Mouse (Mus musculus) cerebellum, postnatal 4 days (tissue): Measurements from ENCODE around the gene Npas4.
"Not testable (repeated sequence)": the region's sequence is repeated elsewhere in the genome, so short reads cannot be mapped to it uniquely, and the experiment has no call there.

Source experiments
- DNase-seq, 2 experiments: peaks; one replicate each; pipeline ENCODE4 v3.0.0; 2022; ENCODE audit warnings: low spot score in 2 of 2, mixed read lengths in 1 of 2

Gene Npas4

DNA sequence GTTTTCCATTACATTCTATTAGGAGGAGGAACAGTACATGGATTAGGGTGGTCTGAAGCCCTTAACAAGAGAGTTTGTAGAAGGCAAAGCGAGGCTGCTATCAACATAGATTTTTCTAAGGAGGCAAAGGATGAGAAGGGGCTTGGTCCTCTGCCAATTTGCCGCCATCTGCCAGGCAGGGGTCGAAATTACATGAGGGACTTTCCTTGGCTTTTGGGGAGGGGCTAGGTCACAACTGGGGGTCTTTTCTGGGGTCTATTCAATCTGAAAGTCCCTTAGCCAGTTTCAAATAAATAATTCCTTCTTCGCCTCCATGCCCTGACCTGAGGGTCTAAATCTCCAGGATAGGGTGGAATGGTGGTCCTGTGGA is at the start of gene Npas4:
Gene Npas4 (minus strand): TSS at position 61 of the 370 bp plus-strand sequence.
- no peak for DNase-seq

DNA sequence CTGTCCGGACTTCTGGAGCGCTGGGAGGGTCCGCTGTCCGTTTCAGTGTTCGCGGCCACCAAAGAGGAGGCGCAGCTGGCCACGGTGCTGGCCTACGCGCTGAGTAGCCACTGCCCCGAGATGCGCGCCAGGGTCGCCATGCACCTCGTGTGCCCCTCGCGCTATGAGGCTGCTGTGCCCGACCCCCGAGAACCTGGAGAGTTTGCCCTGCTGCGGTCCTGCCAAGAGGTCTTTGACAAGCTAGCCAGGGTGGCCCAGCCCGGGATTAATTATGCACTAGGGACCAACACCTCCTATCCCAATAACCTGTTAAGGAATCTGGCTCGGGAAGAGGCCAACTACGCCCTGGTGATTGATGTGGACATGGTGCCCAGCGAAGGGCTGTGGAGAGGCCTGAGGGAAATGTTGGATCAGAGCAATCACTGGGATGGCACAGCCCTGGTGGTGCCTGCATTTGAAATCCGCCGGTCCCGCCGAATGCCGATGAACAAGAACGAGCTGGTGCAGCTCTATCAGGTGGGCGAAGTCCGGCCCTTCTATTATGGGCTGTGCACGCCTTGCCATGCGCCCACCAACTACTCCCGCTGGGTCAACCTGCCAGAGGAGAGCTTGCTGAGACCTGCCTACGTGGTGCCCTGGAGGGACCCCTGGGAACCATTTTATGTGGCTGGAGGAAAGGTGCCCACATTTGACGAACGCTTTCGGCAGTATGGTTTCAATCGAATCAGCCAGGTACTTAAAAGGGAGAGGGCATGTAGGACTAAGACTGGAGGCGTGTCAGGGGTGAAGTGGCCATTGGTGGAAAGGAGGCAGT is 49.4 kb upstream of the Npas4 start:
- DNase-seq: peak in 1 of 2 experiments; percentile 16

DNA sequence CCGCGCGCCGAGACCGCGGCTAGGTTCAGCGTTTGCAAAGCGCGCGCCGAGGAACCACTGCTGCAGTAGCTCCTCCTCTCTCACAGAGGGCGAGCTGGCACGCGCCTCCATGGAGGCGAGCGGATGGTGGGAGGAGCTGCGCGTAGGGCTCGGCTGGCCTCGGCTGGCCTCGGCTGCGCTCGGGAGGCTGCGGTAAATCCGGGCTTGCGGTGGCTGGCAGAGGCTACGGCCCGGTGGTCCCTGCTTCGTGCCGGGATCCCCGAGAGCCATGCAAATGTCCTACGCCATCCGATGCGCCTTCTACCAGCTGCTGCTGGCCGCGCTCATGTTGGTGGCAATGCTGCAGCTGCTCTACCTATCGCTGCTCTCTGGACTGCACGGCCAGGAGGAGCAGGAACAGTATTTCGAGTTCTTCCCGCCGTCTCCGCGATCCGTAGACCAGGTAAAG is 48.6 kb upstream of the Npas4 start, which contains the start of the genes B4gat1 and AC124502.3:
Gene B4gat1 (plus strand): TSS at position 118 of the 448 bp plus-strand sequence.
Gene AC124502.3 (plus strand): TSS at position 183 of the 448 bp plus-strand sequence.
- DNase-seq: peak; percentile 76 to 90

DNA sequence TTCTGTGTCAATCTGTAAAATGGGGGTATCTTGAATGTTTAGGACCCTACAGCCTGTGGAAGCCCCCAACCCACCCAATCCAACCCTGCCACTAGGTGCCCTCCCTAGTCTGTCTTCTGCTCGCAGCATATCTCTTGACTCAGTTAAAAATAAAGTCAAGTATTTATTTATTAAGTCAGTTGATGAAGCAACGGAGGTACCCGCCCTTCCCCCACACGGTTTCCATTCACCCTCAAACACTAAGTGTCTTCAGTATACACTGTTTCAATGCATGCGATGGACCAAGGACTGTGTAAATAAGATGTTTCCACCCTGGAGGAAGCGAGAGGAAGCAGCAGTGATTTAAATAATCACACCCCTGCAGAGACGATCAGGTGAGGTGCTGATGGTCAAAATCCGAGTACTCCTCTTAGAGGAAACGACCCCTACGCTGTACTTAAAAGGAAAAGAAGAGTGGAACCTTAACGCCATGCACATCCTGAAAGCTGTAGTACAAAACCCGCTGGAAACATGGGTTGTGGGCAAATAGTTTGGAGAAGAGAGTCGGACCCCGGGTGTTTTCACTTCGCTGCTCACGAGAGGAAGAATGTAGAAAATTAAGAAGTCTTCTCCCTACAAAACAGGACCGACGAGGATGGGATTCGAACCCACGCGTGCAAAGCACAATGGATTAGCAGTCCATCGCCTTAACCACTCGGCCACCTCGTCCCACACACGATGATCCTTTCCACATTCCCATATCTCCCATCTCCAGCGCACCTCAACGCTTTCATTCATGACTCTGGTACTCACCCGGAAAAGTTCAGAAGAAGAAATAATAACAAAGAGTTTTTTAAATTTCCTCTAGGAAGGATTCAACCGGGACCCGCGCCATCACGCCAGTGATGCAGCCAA is 47.8 kb upstream of the Npas4 start:
- DNase-seq: peak; percentile 52 to 83

DNA sequence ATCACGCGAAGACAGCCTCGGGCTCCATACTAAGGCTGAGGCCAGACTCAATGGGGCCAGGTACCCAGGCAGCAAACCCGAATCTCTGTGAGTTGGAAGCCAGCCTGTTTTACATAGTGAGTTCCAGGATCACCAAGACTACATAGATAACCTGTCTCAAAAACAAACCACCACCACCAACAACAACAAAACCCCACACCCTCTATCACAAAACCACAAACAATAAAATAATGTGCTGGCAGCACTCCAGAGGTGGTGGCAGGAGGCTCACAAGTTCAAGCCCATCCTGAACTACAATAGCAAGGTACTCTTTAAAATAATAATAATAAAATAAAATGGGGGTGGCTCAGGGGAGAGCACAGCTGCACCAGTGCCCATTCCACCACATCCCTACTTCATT is 46.5 kb upstream of the Npas4 start:
- DNase-seq: no peak

DNA sequence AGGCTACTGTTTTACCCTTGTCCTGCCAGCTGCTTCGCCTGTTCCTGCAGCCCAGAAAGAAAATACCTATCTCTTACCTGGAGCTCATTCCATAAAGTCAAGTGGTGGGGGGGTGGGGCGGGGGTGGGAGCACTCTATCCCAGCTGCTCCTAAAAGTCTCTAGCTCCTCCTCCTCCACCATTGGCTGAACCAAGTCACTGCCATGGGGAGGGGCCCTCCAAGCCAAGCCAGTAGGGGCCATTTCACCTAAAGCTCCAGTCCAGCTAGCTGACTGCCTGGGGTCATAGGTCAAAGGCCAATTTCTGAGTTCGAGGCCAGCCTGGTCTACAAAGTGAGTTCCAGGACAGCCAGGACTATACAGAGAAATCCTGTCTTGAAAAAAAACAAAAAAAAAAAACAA is 42.6 kb upstream of the Npas4 start:
- DNase-seq: no peak

DNA sequence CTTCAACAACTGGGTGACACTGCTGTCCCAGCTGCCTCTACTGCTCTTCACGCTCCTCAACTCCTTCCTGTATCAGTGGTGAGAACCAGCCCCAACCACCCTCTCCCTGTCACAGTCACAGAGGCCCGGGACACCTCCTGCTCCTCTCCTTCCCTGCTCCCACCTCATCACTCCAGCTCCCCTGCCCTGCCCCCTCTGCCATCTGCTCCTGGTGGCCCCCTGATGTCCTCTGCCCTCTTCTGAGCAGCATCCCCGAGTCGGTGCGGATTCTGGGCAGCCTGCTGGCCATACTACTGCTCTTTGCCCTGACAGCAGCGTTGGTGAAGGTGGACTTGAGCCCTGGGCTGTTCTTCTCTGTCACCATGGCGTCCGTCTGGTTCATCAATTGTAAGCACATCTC is 36.0 kb upstream of the Npas4 start:
- no peak for DNase-seq

DNA sequence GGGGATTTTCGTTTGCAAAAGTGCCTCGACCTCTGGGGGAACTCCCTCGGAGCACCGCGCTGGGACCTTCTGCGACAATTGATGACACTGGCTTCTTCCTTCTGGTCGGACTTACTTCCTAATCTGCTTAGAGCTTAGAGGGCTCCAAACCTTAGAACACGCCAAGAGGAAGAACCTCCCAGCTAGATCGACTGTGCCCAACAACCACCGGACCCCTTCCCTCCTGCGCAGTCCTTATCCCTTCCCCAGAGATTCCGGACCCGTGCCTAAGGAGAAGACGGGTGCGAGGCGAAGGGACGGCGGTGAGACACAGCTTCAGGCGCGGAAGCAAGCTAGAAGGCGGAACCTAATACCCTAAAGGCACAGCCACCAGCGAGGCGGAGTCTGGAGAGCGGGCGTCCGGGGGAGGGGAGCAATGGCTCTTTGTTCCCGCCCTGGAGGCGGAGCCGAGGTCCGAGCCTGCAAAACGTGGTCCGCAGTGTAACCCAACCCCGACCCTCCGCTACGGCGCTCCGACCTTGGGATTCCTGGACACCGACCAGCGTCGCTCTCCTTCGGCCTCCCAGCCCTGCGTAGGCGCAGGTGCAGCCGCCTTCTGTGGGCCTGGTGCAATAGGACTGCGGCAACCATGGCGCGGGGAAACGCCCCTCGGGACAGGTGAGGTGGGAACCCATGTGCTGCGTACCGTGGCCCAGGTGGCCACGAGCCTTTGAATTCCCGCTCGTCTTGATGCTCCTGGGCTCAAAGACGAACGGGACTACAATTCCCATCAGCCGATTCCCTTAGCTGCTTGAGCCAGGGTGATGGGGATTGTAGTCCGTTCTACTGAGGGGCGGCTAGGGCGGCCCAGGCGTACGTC is 33.7 kb upstream of the Npas4 start, which contains the start of gene Slc29a2:
Gene Slc29a2 (plus strand): TSS at position 240 of the 859 bp plus-strand sequence.
- DNase-seq: peak; percentile 82 to 87

DNA sequence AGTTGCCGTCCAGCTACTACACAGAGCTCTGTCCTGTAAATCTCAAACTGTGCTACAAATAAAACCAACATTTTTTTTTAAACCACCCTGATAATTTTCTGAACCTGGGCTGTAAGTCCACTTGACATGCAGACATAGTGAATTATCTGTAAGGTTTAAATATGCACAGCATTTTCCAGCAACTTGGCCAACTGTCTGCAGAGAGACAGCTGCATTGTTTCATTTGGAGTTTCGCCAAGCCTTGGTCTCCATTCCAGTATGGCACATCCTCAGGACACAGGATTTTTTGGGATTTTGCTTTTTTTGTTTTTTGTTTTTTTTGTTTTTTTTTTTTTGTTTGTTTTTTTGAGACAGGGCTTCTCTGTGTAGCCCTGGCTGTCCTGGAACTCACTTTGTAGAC is 31.3 kb upstream of the Npas4 start:
- no peak for DNase-seq

DNA sequence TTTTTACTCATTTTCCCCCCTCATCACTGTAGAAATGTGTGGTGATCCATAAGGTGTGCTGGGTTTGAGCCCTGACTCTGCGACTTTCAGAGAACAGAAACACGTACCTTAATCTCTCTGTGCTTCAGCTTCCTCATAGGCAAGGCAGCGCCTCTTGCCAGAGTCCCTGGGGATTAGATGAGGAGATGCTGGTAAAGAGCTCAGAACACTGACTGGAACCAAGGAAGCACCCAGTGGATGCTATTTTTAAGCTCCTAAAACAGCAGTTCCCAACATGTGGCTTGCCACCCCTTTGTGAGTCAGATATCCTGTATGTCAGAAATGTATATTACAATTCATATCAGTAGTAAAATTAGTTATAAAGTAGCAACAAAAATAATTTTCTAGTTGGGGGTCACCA is 28.1 kb upstream of the Npas4 start:
- DNase-seq: no peak

DNA sequence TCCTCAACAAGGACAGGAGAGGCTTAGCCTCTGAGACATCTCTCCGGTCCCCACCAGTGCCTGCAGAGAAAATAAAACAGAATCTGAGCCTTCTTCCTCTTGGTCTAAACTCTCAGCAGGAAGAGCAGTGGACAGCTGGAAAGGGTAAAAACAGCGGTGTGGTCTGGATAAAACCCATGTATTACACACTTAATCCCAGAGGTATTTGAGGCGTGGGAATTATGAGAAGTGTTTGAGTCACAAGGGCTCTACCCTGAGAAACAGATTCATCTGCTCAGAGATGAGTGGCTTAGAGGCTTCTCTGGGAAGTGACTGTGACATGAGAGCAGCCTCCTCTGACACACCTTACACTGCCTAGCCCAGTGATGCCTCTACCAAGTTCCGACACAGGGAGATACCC is 27.5 kb upstream of the Npas4 start:
- DNase-seq: no peak

DNA sequence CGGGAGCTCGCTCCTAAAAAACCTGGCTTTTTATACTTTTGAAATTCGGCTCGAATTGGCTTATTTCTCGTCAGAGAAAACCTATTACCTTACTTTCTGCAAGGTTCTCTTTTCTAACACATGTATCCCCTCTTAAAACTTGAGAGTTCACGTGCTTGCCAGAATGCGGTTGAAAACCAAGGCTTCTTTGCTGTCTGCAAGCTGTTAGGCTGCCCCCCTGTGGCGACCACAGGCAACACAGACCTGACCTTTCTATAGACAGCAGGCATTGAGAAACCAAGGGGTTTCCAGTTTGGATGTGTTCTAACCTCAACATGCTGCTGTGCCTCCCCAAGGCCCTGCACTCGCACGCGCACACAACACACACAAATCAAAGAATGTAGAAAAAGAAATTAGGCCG is 26.7 kb upstream of the Npas4 start:
- peak in 1 of 2 experiments; percentile 77 for DNase-seq

DNA sequence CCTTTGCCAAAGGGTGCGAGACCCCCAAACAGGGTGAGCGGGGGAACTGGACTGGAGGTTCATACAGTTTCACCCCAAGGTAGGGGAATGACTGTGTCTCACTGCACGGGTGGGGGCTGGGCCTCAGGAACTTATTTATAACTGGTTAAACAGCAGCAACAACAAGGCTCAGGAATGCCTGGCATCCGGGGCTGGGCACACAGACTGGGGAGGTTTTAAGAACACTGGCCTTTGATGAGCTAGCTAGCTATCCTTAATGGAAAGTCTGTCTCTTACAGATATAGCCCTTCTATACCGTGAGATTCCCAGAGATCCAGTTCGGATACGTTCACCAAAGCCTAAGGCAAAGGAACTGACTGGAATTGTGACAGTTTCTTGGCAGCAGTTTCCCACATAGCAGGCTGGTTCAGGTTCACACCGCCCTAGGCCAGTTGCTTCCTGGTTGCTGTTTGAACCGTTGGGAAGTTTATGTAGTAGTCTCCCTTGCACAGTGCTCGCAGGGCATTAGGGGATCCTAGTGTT is 26.2 kb upstream of the Npas4 start:
- DNase-seq: no peak

DNA sequence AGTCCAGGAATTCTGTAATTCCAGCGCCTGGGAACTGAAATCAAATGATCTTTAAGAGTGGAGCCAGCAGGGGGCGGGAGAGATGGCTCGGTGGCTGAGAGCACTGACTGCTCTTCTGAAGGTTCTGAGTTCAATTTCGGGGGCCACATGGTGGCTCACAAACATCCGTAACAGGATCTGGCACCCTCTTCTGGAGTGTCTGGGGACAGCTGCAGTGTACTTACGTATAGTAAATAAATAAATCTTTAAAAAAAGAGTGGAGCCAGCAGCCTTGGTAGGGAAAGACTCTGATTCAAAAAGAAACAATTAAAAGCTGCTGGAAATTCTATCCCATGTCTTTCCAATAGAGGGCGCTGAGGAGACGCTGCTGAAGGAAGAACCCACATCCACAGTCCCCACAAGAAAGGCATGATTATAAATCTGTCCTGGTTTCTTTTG is 24.9 kb upstream of the Npas4 start:
- no peak for DNase-seq

DNA sequence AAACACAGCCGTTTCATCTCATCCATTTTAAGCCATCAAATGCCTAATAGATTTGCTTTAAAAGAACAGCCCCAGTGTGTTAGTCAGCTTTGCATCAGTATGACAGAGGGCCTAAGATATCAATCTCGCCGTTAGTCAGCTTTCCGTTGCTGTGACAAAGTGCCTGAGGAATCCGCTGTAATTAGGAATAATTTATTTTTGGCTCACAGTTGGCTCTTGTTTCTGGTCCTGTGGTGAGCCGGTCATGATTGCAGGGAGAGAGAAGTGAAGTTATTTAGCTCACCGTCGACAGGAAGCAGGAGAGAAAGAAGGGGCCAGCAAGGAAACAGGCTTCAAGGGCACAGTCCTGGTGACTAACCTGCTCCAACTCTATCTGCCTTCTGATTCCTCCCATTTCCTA is 23.0 kb upstream of the Npas4 start:
- no peak for DNase-seq

DNA sequence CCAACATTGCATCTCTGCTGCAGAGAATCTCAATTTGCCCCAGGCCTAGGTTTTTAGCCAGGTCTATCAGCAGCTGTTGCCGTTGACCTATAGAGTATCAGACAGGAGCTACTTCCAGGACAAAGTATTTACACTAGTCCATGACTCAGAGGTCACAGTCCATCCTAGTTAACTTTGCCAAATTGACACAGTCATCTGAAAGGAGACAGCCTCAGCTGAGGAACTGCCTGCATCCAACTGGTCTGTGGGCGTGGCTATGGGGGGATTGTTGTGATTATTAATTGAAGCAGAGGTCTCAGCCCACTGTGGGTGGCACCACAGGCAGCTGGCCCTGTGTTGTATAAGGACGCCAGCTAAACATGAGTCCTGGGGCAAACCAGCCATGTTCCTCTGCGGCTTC is 14.8 kb upstream of the Npas4 start:
- no peak for DNase-seq

DNA sequence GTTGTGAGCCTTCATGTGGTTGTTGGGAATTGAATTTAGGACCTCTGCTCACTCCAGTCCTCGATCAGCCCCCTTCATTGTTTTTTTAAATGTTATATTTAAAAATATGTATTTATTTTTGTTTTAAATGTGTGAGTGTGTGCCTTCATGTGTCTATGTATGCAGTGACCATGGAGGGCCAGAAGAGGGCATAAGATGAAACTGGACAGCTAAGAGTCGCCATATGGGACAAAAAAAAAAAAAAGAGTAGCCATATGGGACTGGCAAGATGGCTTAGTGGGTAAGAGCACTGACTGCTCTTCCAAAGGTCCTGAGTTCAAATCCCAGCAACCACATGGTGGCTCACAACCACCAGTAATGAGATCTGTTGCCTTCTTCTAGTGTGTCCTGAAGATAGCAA is 13.5 kb upstream of the Npas4 start:
- not testable (repeated sequence) for DNase-seq

DNA sequence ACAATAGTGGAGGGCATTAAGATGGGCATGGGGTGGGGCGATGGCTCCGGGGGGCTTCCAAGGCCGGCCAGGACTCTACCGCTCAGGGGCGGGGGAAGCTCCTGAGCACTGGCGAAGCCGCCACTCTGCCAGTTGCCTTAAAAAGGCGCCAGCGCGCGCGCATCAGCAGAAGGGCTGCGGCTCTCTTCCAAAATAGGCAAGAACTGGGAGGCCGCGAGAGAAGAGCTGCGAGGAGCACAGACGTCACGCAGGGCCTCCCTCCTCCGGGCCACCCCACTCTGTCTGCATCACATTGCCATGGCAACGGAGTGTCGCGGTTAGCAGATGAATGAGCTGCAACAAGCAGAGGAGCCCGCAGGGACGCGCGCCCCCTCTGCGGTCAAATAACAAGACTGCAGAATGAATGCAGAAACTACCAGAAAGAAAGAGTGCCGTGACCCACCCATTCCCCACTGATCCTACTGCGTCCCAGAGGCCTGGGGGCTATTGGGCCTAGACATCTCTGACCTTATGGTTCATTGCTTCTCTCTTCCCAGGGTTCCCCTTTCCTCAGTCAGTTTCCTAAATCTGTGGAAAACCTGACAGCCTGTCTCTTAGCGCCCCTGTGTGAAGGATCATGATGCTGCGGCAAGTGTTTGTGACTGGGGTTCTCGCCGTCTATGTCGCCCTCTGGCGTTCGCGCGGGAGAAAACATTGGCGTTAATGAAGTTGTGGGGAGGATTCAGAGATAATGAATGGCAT is 11.7 kb upstream of the Npas4 start:
- DNase-seq: peak; percentile 80 to 84

DNA sequence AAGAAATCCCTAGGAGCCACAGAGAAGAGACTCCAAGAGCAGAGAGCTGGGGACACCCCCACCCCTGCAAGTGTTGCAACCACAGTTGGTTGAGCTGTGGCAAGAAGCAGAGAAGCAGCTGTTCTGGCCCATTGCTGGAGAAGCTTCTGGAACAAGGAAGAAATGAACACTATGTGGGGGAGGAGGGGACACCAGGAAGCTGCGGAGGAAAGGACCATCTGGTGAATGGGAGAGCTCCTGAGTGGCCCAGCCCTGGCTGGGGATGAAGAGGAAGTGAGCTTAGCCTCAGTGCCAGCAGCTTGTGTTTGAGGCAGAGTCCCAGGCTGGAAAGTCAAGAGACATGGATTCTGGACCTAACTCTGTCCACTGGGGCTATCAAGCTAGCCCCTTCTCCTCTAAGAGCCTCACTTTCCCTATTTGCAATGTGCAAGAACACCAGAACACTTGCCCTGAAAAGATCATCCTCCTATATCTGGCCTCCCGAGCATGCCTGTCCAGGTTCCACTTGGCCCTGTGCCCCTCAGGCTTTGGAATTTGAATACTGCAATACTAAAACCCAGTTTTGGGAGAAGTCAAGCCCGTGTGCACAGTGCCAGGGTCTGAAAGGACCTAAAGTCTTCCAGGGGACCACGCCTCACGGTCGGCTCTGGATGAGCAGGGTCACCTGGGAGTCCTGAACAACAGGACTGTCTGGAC is 9.5 kb upstream of the Npas4 start:
- no peak for DNase-seq

DNA sequence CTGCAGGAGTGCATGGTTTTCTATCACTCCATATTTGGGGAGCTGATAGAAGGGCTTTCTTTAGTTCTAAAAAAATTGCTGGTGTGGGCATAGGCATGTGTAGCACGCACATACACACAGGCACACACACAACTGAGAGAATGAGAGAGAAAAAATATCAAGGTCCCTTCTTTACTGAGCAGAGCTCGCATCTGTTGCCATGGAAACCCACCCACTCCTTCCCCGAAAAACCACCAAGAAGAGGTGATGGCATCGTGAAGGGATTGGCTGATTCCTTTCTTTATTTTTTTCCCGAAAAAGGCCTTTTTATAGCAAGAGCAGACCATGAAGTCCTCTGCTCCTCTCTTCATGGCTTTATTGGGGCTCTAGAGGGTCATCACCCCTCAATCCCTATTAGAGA is 3.9 kb upstream of the Npas4 start:
- DNase-seq: no peak
